Mouse (Mus musculus): ENCODE results near the gene Ung. TPM values are rescaled to one million over a fixed set of nuclear protein-coding genes. Genes with fewer than 3 reads are reported as not detected.

Ung gene
- polyA plus RNA-seq, 1 experiment, result 9.4 TPM

DNA sequence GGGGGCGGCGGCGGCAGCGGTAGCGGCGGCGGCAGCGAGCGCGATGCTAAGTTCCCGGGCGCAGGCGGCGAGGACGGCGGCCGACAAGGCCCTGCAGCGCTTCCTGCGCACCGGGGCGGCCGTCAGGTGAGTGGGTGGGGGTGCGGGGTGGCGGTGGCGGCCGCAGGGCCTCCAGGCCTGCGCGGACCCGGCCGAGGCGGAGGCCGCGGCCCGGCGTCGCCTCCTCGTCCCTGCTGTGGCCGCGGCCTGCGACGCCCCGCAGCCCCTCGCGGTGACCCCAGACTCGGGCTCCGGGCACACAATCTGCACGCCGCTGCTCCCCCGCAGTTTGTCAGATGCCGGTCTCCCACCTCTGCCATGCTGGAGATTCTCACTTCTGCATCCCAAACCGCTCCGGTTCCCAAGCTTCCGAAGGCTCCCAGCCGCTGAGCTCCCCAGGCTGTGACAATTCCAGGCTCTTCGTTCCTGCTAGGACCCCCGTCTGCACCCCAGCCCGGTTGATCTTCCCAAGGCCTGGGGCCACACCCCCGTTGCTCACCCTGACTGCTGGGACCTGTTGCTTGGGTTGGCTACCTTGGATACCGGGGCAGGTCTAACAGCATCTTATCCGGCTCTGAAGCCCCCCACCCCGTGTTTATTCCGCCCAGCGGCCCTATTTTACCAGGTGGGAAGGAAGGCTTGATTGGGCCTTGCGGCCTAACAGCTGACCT lies 29.6 kb upstream of the Ung start:
- Histone ChIP-seq H3K27ac (ENCODE audit: control insufficient read depth, insufficient read depth, low read depth, low read length) (peak overlapping the region; percentile 18; the same call in 1 of the 2 replicates), H3K36me3 (ENCODE audit: control insufficient read depth, insufficient read depth, low read length) (no peaks in the 10 kb centered on the region; the same call in none of the 2 replicates), H3K27me3 (ENCODE audit: control insufficient read depth, insufficient read depth, low read length) (no peaks in the 10 kb centered on the region), H3K4me3 (ENCODE audit: control insufficient read depth, low read depth, low read length) (peak overlapping the region; percentile 97), H3K4me1 (ENCODE audit: control insufficient read depth, insufficient read depth, low read length) (peaks cover 10% of the 10 kb centered on the region)
- TF ChIP-seq CTCF (IDR thresholded peaks at IDR 0.05; ENCODE audit: control insufficient read depth, insufficient read depth, insufficient replicate concordance, low read depth, low read length) (no peak), POLR2A (IDR thresholded peaks at IDR 0.05; ENCODE audit: control insufficient read depth, low read depth, low read length) (no peak)

DNA sequence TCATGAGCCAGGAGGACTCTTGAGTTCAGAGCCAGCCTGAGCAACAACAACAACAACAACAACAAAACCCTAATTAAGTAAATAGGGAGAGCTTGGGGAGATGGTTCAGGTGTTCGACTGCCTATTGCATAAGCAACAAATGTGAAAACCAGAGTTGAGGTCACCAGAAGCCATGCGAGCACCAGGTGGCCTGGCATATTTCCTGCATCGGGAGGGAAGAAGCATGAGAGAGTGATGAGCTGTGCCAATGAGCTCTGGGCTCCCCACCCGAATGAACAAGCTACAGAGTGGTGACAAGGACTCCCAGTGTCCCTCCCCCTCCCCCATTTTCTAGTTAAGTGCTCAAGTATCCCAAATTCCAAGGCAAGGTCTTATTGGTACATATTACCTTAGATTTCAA lies 28.3 kb upstream of the Ung start:
- H3K36me3 ChIP-seq (ENCODE audit: control insufficient read depth, insufficient read depth, low read length), result no peaks in the 10 kb centered on the region; the same call in none of the 2 replicates
- H3K27ac ChIP-seq (ENCODE audit: control insufficient read depth, insufficient read depth, low read depth, low read length), result no peak overlapping the region
- no peaks in the 10 kb centered on the region for H3K27me3 ChIP-seq (ENCODE audit: control insufficient read depth, insufficient read depth, low read length)
- TF ChIP-seq CTCF (IDR thresholded peaks at IDR 0.05; ENCODE audit: control insufficient read depth, insufficient read depth, insufficient replicate concordance, low read depth, low read length) (no peak), POLR2A (IDR thresholded peaks at IDR 0.05; ENCODE audit: control insufficient read depth, low read depth, low read length) (no peak)
- H3K4me3 ChIP-seq (ENCODE audit: control insufficient read depth, low read depth, low read length), result no peak overlapping the region
- H3K4me1 ChIP-seq (ENCODE audit: control insufficient read depth, insufficient read depth, low read length), result peaks cover 10% of the 10 kb centered on the region

DNA sequence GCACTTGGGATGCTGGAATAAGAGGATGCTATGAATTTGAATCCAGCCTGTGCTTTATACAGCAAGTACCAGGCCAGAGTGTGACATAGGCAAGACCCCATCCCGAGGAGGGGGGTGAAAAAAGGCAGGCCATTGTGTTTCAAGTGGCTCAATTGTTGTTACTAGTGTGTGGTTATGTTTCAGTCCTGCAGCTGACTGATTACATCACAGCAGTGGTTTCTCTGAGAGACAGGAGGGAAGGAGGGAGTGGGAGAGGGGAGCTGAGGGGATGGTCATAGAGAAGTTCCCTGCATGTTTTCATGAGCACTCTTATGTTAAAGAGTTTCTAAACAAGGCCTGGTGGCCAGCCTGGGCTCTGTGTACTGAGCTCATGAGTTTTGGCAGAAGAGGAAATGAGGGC lies 27.4 kb upstream of the Ung start:
- no peaks in the 10 kb centered on the region; the same call in none of the 2 replicates for H3K36me3 ChIP-seq (ENCODE audit: control insufficient read depth, insufficient read depth, low read length)
- H3K27me3 ChIP-seq (ENCODE audit: control insufficient read depth, insufficient read depth, low read length), result no peaks in the 10 kb centered on the region
- H3K27ac ChIP-seq (ENCODE audit: control insufficient read depth, insufficient read depth, low read depth, low read length), result no peak overlapping the region
- no peak for TF ChIP-seq POLR2A (IDR thresholded peaks at IDR 0.05; ENCODE audit: control insufficient read depth, low read depth, low read length)
- TF ChIP-seq CTCF (IDR thresholded peaks at IDR 0.05; ENCODE audit: control insufficient read depth, insufficient read depth, insufficient replicate concordance, low read depth, low read length), result no peak
- peaks cover 12% of the 10 kb centered on the region for H3K4me1 ChIP-seq (ENCODE audit: control insufficient read depth, insufficient read depth, low read length)
- H3K4me3 ChIP-seq (ENCODE audit: control insufficient read depth, low read depth, low read length), result no peak overlapping the region

DNA sequence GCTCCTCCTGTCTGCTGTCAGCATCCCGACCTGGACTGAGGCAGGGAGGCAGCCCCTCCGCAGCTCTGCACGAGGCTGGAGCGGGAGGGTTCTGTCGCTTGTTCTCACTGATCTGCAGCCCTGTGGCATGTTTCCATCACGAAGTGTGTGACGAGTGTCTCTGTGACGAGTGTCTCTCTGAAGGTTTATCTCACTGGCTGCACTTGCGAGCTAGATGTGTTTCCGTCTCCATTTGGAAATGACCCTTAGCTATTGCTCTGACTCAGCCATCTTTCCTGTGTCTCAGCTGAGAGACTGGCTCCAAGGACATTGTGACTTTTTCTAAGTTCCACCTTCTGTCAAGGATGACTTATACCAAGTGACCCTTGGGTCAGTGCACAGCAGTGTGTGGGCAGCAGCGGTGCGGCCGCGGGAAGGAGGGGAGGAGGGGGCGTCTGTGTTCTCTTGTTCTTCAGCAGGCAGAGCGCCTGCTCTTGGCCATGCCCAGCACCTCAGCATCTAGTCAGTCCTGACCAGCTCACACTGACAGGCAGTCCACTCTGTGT lies 23.7 kb upstream of the Ung start:
- Histone ChIP-seq H3K27me3 (ENCODE audit: control insufficient read depth, insufficient read depth, low read length) (no peaks in the 10 kb centered on the region), H3K36me3 (ENCODE audit: control insufficient read depth, insufficient read depth, low read length) (peaks cover 3% of the 10 kb centered on the region), H3K4me1 (ENCODE audit: control insufficient read depth, insufficient read depth, low read length) (peaks cover 2% of the 10 kb centered on the region; the same call in 1 of the 2 replicates), H3K4me3 (ENCODE audit: control insufficient read depth, low read depth, low read length) (no peak overlapping the region), H3K27ac (ENCODE audit: control insufficient read depth, insufficient read depth, low read depth, low read length) (no peak overlapping the region)
- TF ChIP-seq POLR2A (IDR thresholded peaks at IDR 0.05; ENCODE audit: control insufficient read depth, low read depth, low read length), result no peak
- TF ChIP-seq CTCF (IDR thresholded peaks at IDR 0.05; ENCODE audit: control insufficient read depth, insufficient read depth, insufficient replicate concordance, low read depth, low read length), result no peak

DNA sequence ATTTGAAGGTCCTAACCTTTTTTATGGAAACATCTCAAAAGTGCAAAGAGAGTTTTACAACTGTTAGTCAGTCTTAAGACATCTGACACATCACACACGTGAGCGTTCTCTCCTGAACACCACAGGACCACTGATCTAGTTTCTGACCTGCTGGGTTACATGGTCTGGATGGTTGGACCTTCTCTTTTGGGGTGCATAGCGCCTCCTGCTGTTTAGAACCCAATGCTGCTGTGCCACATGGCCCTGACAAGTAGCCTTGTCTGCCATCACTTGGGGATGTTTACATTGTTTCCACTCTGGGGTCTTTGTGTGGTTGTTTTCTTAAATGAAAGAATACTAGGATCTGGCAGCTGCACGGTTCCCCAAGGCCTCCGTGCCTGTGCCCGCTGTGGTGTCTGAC lies 16.9 kb upstream of the Ung start:
- TF ChIP-seq POLR2A (IDR thresholded peaks at IDR 0.05; ENCODE audit: control insufficient read depth, low read depth, low read length) (no peak), CTCF (IDR thresholded peaks at IDR 0.05; ENCODE audit: control insufficient read depth, insufficient read depth, insufficient replicate concordance, low read depth, low read length) (peak; percentile 45; the same call in 1 of the 2 replicates)
- Histone ChIP-seq H3K4me1 (ENCODE audit: control insufficient read depth, insufficient read depth, low read length) (no peaks in the 10 kb centered on the region), H3K4me3 (ENCODE audit: control insufficient read depth, low read depth, low read length) (no peak overlapping the region), H3K27ac (ENCODE audit: control insufficient read depth, insufficient read depth, low read depth, low read length) (no peak overlapping the region), H3K27me3 (ENCODE audit: control insufficient read depth, insufficient read depth, low read length) (no peaks in the 10 kb centered on the region), H3K36me3 (ENCODE audit: control insufficient read depth, insufficient read depth, low read length) (peaks cover 5% of the 10 kb centered on the region)

DNA sequence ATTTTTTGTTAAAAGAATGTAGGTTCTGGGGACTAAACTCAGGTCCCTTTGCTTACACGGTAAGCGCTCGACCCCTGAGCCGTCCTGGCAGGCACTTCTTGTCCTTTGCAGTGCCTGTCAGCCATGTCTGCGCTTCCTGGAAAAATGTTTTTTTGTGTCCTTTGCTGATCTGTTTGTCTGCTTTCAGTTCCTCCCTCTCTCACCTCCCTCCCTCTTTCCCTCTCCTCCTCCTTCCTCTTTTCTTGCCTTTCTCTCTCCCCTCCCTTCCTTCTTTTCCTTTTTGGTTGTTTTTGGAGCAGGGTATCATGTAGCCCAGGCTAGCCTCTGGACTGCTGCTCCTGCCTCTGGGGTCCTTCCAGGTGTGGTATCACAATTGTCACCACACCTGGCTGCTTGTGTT lies 15.2 kb upstream of the Ung start:
- H3K27ac ChIP-seq (ENCODE audit: control insufficient read depth, insufficient read depth, low read depth, low read length), result no peak overlapping the region
- no peaks in the 10 kb centered on the region for H3K4me1 ChIP-seq (ENCODE audit: control insufficient read depth, insufficient read depth, low read length)
- no peak overlapping the region for H3K4me3 ChIP-seq (ENCODE audit: control insufficient read depth, low read depth, low read length)
- TF ChIP-seq POLR2A (IDR thresholded peaks at IDR 0.05; ENCODE audit: control insufficient read depth, low read depth, low read length) (no peak), CTCF (IDR thresholded peaks at IDR 0.05; ENCODE audit: control insufficient read depth, insufficient read depth, insufficient replicate concordance, low read depth, low read length) (no peak)
- H3K36me3 ChIP-seq (ENCODE audit: control insufficient read depth, insufficient read depth, low read length), result peaks cover 2% of the 10 kb centered on the region
- no peaks in the 10 kb centered on the region for H3K27me3 ChIP-seq (ENCODE audit: control insufficient read depth, insufficient read depth, low read length)

DNA sequence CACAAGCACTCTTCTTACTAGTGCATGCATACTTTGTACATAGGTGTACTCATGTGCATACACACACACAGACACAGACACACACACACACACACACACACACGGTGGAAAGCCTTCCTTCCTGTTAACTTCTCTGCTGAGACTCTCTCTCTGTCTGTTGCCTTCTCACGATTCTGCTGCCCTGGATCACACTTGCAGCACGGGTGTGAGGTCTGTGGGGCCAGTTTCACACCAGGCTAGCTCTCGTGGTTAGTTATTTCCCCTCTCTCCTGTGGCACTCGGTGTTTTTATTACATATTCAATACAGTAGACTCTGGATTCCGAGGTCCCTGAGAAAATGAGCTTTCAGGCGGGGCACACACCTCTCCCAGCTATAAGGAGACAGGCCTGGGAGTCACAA lies 13.6 kb upstream of the Ung start:
- H3K4me3 ChIP-seq (ENCODE audit: control insufficient read depth, low read depth, low read length), result no peak overlapping the region
- no peak overlapping the region for H3K27ac ChIP-seq (ENCODE audit: control insufficient read depth, insufficient read depth, low read depth, low read length)
- TF ChIP-seq CTCF (IDR thresholded peaks at IDR 0.05; ENCODE audit: control insufficient read depth, insufficient read depth, insufficient replicate concordance, low read depth, low read length) (no peak), POLR2A (IDR thresholded peaks at IDR 0.05; ENCODE audit: control insufficient read depth, low read depth, low read length) (no peak)
- no peaks in the 10 kb centered on the region for H3K4me1 ChIP-seq (ENCODE audit: control insufficient read depth, insufficient read depth, low read length)
- H3K27me3 ChIP-seq (ENCODE audit: control insufficient read depth, insufficient read depth, low read length), result no peaks in the 10 kb centered on the region
- peaks cover 2% of the 10 kb centered on the region for H3K36me3 ChIP-seq (ENCODE audit: control insufficient read depth, insufficient read depth, low read length)
